Mouse (Mus musculus): ENCODE measurements around the gene Ugt1a7c.

DNA sequence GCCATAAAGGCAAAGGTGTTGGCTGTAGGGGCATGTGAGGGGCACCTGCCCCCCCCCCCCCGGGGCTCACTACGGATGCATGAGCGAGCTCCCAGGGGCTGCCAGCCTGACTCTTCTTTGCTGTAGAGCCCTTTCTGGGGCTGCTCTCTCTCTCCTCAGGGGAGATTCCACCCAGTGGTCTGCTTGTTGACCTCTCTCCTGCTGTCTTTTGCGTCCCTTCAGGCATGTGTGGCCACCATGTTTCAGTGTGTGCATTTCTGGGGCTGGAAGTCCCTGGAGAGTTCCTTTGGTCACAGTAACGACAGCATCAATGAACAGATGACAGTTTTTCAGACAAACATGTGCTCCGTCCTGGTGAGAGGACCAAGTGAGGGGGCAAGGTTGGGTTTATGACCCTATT is 163.5 kb downstream of the Ugt1a7c start:
- TF ChIP-seq CTCF (IDR thresholded peaks at IDR 0.05; ENCODE audit: control insufficient read depth, insufficient read depth, low read length) (no peak), POLR2A (IDR thresholded peaks at IDR 0.05; ENCODE audit: borderline replicate concordance, control insufficient read depth, low read depth, low read length) (no peak)
